Mouse (Mus musculus) myocyte (in vitro differentiated cells): ENCODE data around the gene Stx7. TPM values are rescaled to one million over a fixed set of nuclear protein-coding genes. Genes with fewer than 3 reads are reported as not detected.

ENCODE experiments used
- H3K27me3 ChIP-seq: one replicate; pipeline ENCODE4 v1.6.1; 2011; ENCODE audit not compliant: control insufficient read depth, insufficient read depth, insufficient read length
- H3K36me3 ChIP-seq: one replicate; pipeline ENCODE4 v1.6.1; 2011; ENCODE audit not compliant: control insufficient read depth, insufficient read depth
- H3K4me2 ChIP-seq: one replicate; pipeline ENCODE4 v1.6.1; 2011; ENCODE audit warnings: low read depth, control low read depth
- H3K4me3 ChIP-seq: one replicate; pipeline ENCODE4 v1.5.1; 2011; ENCODE audit warnings: mild to moderate bottlenecking, control low read depth, moderate library complexity
- H3K79me2 ChIP-seq: one replicate; pipeline ENCODE4 v1.6.1; 2011; ENCODE audit not compliant: control insufficient read depth, insufficient read depth
- H3ac ChIP-seq: one replicate; pipeline ENCODE4 v1.6.1; 2011; ENCODE audit not compliant: control insufficient read depth, insufficient read length
- CEBPB ChIP-seq: IDR thresholded peaks from 2 replicates; pipeline ENCODE4 v1.6.1; 2011; ENCODE audit warnings: mild to moderate bottlenecking, moderate library complexity; ENCODE audit not compliant: poor library complexity, insufficient read depth, severe bottlenecking
- E2F4 ChIP-seq: IDR thresholded peaks from one replicate; pipeline ENCODE4 v1.6.1; 2011; ENCODE audit warnings: mild to moderate bottlenecking, control low read depth, moderate library complexity; ENCODE audit not compliant: insufficient read depth
- MAX ChIP-seq: IDR thresholded peaks from one replicate; pipeline ENCODE4 v1.6.1; 2011; ENCODE audit warnings: low read depth, mild to moderate bottlenecking, control low read depth
- MYOD1 ChIP-seq, 3 experiments: IDR thresholded peaks; one replicate each; pipeline ENCODE4 v1.6.1; 2011; ENCODE audit warnings: control low read depth in 2 of 3, low read depth in 2 of 3, mild to moderate bottlenecking in 2 of 3, moderate library complexity in 1 of 3; ENCODE audit not compliant: insufficient read length in 2 of 3, control insufficient read depth in 1 of 3
- MYOG ChIP-seq, 3 experiments: IDR thresholded peaks; one replicate each; pipeline ENCODE4 v1.6.1; 2011; ENCODE audit warnings: control low read depth in 2 of 3, low read depth in 2 of 3, mild to moderate bottlenecking in 2 of 3; ENCODE audit not compliant: insufficient read length in 2 of 3, control insufficient read depth in 1 of 3, insufficient read depth in 1 of 3
- POLR2A ChIP-seq: IDR thresholded peaks from one replicate; pipeline ENCODE4 v1.6.1; 2011; ENCODE audit warnings: low read depth, mild to moderate bottlenecking, control low read depth, moderate library complexity; ENCODE audit not compliant: insufficient read length
- POLR2AphosphoS2 ChIP-seq: IDR thresholded peaks from one replicate; pipeline ENCODE4 v1.6.1; 2011; ENCODE audit warnings: low read depth, control low read depth; ENCODE audit not compliant: insufficient read length
- REST ChIP-seq: IDR thresholded peaks from one replicate; pipeline ENCODE4 v1.6.1; 2011; ENCODE audit warnings: mild to moderate bottlenecking, control low read depth, moderate library complexity; ENCODE audit not compliant: insufficient read depth, insufficient read length
- SRF ChIP-seq: IDR thresholded peaks from one replicate; pipeline ENCODE4 v1.6.1; 2011; ENCODE audit warnings: low read depth; ENCODE audit not compliant: control insufficient read depth, insufficient read length
- TCF12 ChIP-seq: IDR thresholded peaks from one replicate; pipeline ENCODE4 v1.6.1; 2011; ENCODE audit warnings: mild to moderate bottlenecking, control low read depth; ENCODE audit not compliant: poor library complexity, insufficient read depth, severe bottlenecking
- TCF3 ChIP-seq: IDR thresholded peaks from one replicate; pipeline ENCODE4 v1.6.1; 2011; ENCODE audit warnings: low read depth, control low read depth; ENCODE audit not compliant: insufficient read length
- USF1 ChIP-seq: IDR thresholded peaks from one replicate; pipeline ENCODE4 v1.6.1; 2011; ENCODE audit warnings: low read depth, mild to moderate bottlenecking, control low read depth, moderate library complexity
- polyA plus RNA-seq: library from polyadenylated mRNA; unstranded; fragments of >200 nt; fragmentation: generic; extraction: Trizol; gene quantifications from one replicate; pipeline ENCODE4 v1.2.1, GENCODE M21; 2012; ENCODE audit warnings: missing spikeins

Gene Stx7
- polyA plus RNA-seq, 1 experiment: 54.6 TPM

- no peak overlapping the region for H3ac ChIP-seq
- no peak overlapping the region for H3K4me2 ChIP-seq
- H3K36me3 ChIP-seq: no peaks in the 10 kb centered on the region
- H3K27me3 ChIP-seq: no peaks in the 10 kb centered on the region
- TF ChIP-seq TCF12 (no peak), POLR2A (no peak), MAX (no peak), MYOG (IDR thresholded peaks at IDR 0.05; ENCODE audit: control insufficient read depth in 1 of 3, insufficient read depth in 1 of 3, insufficient read length in 2 of 3, low read depth in 2 of 3) (no peak), E2F4 (no peak), POLR2AphosphoS2 (no peak), USF1 (no peak), TCF3 (no peak), MYOD1 (IDR thresholded peaks at IDR 0.05; ENCODE audit: control insufficient read depth in 1 of 3, insufficient read length in 2 of 3, low read depth in 2 of 3) (no peak), SRF (no peak), REST (no peak), CEBPB (no peak)
- no peak overlapping the region for H3K4me3 ChIP-seq
- H3K79me2 ChIP-seq: no peaks in the 10 kb centered on the region
Measured at GRCm38 (mm10) chr10:24111116-24111778, 37.9 kb upstream of the Stx7 start.

- Histone ChIP-seq H3K79me2 (no peaks in the 10 kb centered on the region), H3K4me3 (peak overlapping the region; percentile 8), H3K36me3 (no peaks in the 10 kb centered on the region), H3ac (no peak overlapping the region), H3K4me2 (peak overlapping the region; percentile 58), H3K27me3 (peaks cover 6% of the 10 kb centered on the region)
- TF ChIP-seq REST: no peak
- TF ChIP-seq MAX: no peak
- TF ChIP-seq CEBPB: peak; percentile 30; the same call in 1 of the 2 replicates
- no peak for TF ChIP-seq POLR2A
- TF ChIP-seq E2F4: no peak
- TF ChIP-seq TCF3: no peak
- TF ChIP-seq USF1: no peak
Measured at GRCm38 (mm10) chr10:24131451-24132262, 17.4 kb upstream of the Stx7 start.

GRCm38 (mm10) chr10:24132273-24132672, 16.8 kb upstream of the Stx7 start:
- Histone ChIP-seq H3K79me2 (no peaks in the 10 kb centered on the region), H3K4me3 (peak overlapping the region; percentile 8), H3ac (no peak overlapping the region), H3K4me2 (peak overlapping the region; percentile 58), H3K27me3 (peaks cover 6% of the 10 kb centered on the region), H3K36me3 (no peaks in the 10 kb centered on the region)
- TF ChIP-seq USF1: no peak
- no peak for TF ChIP-seq MAX
- TF ChIP-seq MYOD1 (IDR thresholded peaks at IDR 0.05; ENCODE audit: control insufficient read depth in 1 of 3, insufficient read length in 2 of 3, low read depth in 2 of 3): no peak
- TF ChIP-seq E2F4: no peak

- Histone ChIP-seq H3K4me3 (no peak overlapping the region), H3K27me3 (peaks cover 6% of the 10 kb centered on the region), H3ac (no peak overlapping the region), H3K36me3 (no peaks in the 10 kb centered on the region), H3K79me2 (no peaks in the 10 kb centered on the region), H3K4me2 (no peak overlapping the region)
- TF ChIP-seq MYOG (IDR thresholded peaks at IDR 0.05; ENCODE audit: control insufficient read depth in 1 of 3, insufficient read depth in 1 of 3, insufficient read length in 2 of 3, low read depth in 2 of 3): no peak
- TF ChIP-seq REST: no peak
- no peak for TF ChIP-seq POLR2A
- no peak for TF ChIP-seq MAX
- no peak for TF ChIP-seq MYOD1 (IDR thresholded peaks at IDR 0.05; ENCODE audit: control insufficient read depth in 1 of 3, insufficient read length in 2 of 3, low read depth in 2 of 3)
- no peak for TF ChIP-seq CEBPB
- no peak for TF ChIP-seq TCF3
- no peak for TF ChIP-seq POLR2AphosphoS2
- no peak for TF ChIP-seq E2F4
- TF ChIP-seq TCF12: no peak
- no peak for TF ChIP-seq USF1
- no peak for TF ChIP-seq SRF
Measured at GRCm38 (mm10) chr10:24133132-24133531, 16.0 kb upstream of the Stx7 start.
